28 mouse cellular contexts compared by ENCODE assay signal in the genomic region with DNA sequence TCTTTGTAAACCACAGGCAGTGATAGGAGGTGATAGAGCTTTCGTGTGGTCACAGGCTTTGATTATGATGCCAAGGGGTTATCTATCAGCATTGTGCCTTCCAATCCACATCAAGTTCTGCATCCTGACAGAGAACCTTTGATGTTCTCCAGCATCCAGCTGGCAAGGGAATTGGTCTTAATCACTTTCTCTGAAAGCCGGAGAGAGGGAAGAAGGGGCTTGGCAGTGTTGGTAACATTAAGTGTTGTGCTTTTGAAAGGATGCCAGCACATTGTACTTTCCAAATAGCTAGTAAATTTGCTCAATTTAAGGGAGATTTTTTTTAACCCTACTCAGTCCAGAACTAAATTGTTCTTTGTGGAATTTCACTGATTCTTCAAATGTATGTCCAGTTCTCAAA. TPM values are rescaled to one million over a fixed set of nuclear protein-coding genes. Genes with fewer than 3 reads are reported as not detected.
A peak's percentile ranks its signal among the peaks of the same experiment; 100 is the strongest.
DNase-seq lines count a peak whose midpoint lies in the region; ATAC-seq and TF ChIP-seq lines count a peak whose summit lies in the region.
"Had no signal": no experiment of that assay in that cellular context is flagged by ENCODE, and none has a peak within 500 bp of the region (broad histone marks: within the 10 kb centered on the region; RNA-seq: fewer than 3 reads in every experiment).

No protein-coding gene starts in this region.

- ATAC-seq in forebrain, embryonic 14.5 days, result no peak
- no peak for ATAC-seq in forebrain, embryonic 11.5 days (replicated peaks; ENCODE audit: low FRiP score)
- ATAC-seq: hindbrain, embryonic 16.5 days; inflammation-experienced regulatory T-cells, adult 6 months; intestine, embryonic 16.5 days had no signal

- TF ChIP-seq POLR2A in brain, embryonic 14.5 days (IDR thresholded peaks at IDR 0.05; ENCODE audit: borderline replicate concordance, extremely low read depth, insufficient read depth, insufficient read length, poor library complexity, severe bottlenecking), result no peak

- TF ChIP-seq CTCF in brain, embryonic 14.5 days (IDR thresholded peaks at IDR 0.05; ENCODE audit: borderline replicate concordance, extremely low read depth, insufficient read depth, insufficient read length), result no peak

- H3K9me3 ChIP-seq in forebrain, embryonic 14.5 days (replicated peaks; ENCODE audit: control insufficient read depth, low read length), result no peaks in the 10 kb centered on the region
- no peaks in the 10 kb centered on the region for H3K9me3 ChIP-seq in forebrain, embryonic 11.5 days (ENCODE audit: control insufficient read depth, low read length)
- H3K9me3 ChIP-seq: embryonic facial prominence, embryonic 12.5 days; heart, embryonic 10.5 days; hindbrain, embryonic 13.5 days had no signal

- H3K9ac ChIP-seq in forebrain, embryonic 14.5 days (ENCODE audit: low read length), result no peak overlapping the region
- H3K9ac ChIP-seq in forebrain, embryonic 11.5 days (ENCODE audit: low read length), result no peak overlapping the region
- H3K9ac ChIP-seq: embryonic facial prominence, embryonic 12.5 days; heart, embryonic 13.5 days; hindbrain, embryonic 13.5 days had no signal

- no peak overlapping the region for H3K4me3 ChIP-seq in forebrain, embryonic 14.5 days (ENCODE audit: low read depth, low read length)
- H3K4me3 ChIP-seq in forebrain, embryonic 11.5 days (ENCODE audit: low read depth, low read length), result no peak overlapping the region
- H3K4me3 ChIP-seq: embryonic facial prominence, embryonic 12.5 days; erythroblast, embryonic 14.5 days; heart, adult 2 months; heart, embryonic 10.5 days; heart, embryonic 13.5 days; hindbrain, embryonic 13.5 days had no signal

- H3K4me1 ChIP-seq in forebrain, embryonic 14.5 days (ENCODE audit: control insufficient read depth, insufficient read depth, low read length), result no peaks in the 10 kb centered on the region
- no peaks in the 10 kb centered on the region for H3K4me1 ChIP-seq in forebrain, embryonic 11.5 days (replicated peaks; ENCODE audit: control insufficient read depth, insufficient read depth, low read length)
- H3K4me1 ChIP-seq: embryonic facial prominence, embryonic 12.5 days; heart, embryonic 10.5 days; heart, embryonic 13.5 days; hindbrain, embryonic 13.5 days had no signal

- no peak overlapping the region for H3K27ac ChIP-seq in forebrain, embryonic 14.5 days (ENCODE audit: low read depth, low read length)
- H3K27ac ChIP-seq in forebrain, embryonic 11.5 days (ENCODE audit: low read depth, low read length), result no peak overlapping the region
- H3K27ac ChIP-seq: embryonic facial prominence, embryonic 12.5 days; heart, adult 2 months; heart, embryonic 10.5 days; heart, embryonic 13.5 days; hindbrain, embryonic 13.5 days had no signal

- no peak overlapping the region for H3K4me2 ChIP-seq in forebrain, embryonic 14.5 days (ENCODE audit: low read length)
- H3K4me2 ChIP-seq in forebrain, embryonic 11.5 days (ENCODE audit: low read depth, low read length, severe bottlenecking), result no peak overlapping the region
- H3K4me2 ChIP-seq: embryonic facial prominence, embryonic 12.5 days; heart, embryonic 13.5 days; hindbrain, embryonic 13.5 days had no signal

- WGBS in forebrain, embryonic 14.5 days, result 22% methylated on average over 2 of the region's 2 CpGs
- 59% methylated on average over 2 of the region's 2 CpGs for WGBS in forebrain, embryonic 11.5 days

- H3K36me3 ChIP-seq in forebrain, embryonic 14.5 days (ENCODE audit: control insufficient read depth, insufficient read depth, low read length), result no peaks in the 10 kb centered on the region
- H3K36me3 ChIP-seq in forebrain, embryonic 11.5 days (ENCODE audit: control insufficient read depth, insufficient read depth, low read length), result no peaks in the 10 kb centered on the region
- H3K36me3 ChIP-seq: embryonic facial prominence, embryonic 12.5 days; G1E; heart, embryonic 10.5 days; heart, embryonic 13.5 days had no signal

- peak; percentile 70 for DNase-seq in forebrain, embryonic 14.5 days (ENCODE audit: low spot score)
- no peak for DNase-seq in forebrain, embryonic 11.5 days (ENCODE audit: low spot score)
- peak; percentile 57 for DNase-seq in heart, adult 11 months
- DNase-seq in heart, postnatal 4 days, result no peak
- peak; percentile 8 for DNase-seq in MN1 (ENCODE audit: low spot score)
- DNase-seq in brain, embryonic 14.5 days (ENCODE audit: low read depth), result peak; percentile 72
- DNase-seq in natural killer cell, adult 2 months (ENCODE audit: low spot score in 2 of 2), result no peak
- DNase-seq: adrenal gland, adult 2 months; adrenal gland, postnatal 14 days; B cell, adult 2 months; cerebellum, adult 18-20 months; cerebellum, adult 9-10 months; cerebellum, postnatal 14 days; gastrocnemius, postnatal 25 days; heart, adult 2 months; heart, postnatal 14 days; kidney, adult 18-20 months had no signal

- no peaks in the 10 kb centered on the region for H3K27me3 ChIP-seq in forebrain, embryonic 14.5 days (replicated peaks; ENCODE audit: control insufficient read depth, insufficient read depth, low read length)
- H3K27me3 ChIP-seq in forebrain, embryonic 11.5 days (ENCODE audit: control insufficient read depth, insufficient read depth, low read length), result no peaks in the 10 kb centered on the region
- H3K27me3 ChIP-seq: CH12.LX; embryonic facial prominence, embryonic 12.5 days; heart, embryonic 13.5 days; hindbrain, embryonic 13.5 days had no signal

RNA-seq across cellular contexts. Expression of a gene that starts 11.9 kb away (rescaled TPM):
- polyA plus RNA-seq in forebrain, embryonic 14.5 days (2014; fragmentation: Nextera tagmentation; extraction: Ambion mirVana), result 28.3 and 35.2 TPM in 2 replicates
- 5.3 and 5.9 TPM in 2 replicates for polyA plus RNA-seq in forebrain, embryonic 11.5 days (2014; fragmentation: Nextera tagmentation; extraction: Ambion mirVana)
- 1 to 10 TPM in 1 of 2 experiments, under 1 TPM in 1; 0.61 to 1.4 TPM for total RNA-seq in heart, postnatal 4 days (2021)
- 40.2 and 61.0 TPM in 2 replicates for polyA plus RNA-seq in brain, embryonic 14.5 days (2012; rRNA removed)
- total RNA-seq: CH12.LX; hematopoietic stem cell, adult 5-6 weeks had no signal
- polyA plus RNA-seq: G1E; inflammation-experienced regulatory T-cells, adult 6 months had no signal

Comparison
In these comparisons a context has a peak if more than half of its experiments do, and no peak if none do; other contexts are left out.
1. DNase-seq: peak in forebrain, embryonic 14.5 days (single experiment), heart, adult 11 months (single experiment), MN1 (single experiment) and brain, embryonic 14.5 days (single experiment); none in forebrain, embryonic 11.5 days (single experiment), heart, postnatal 4 days (single experiment) and natural killer cell, adult 2 months (0 of 2).